Mouse (Mus musculus) heart, adult 2 months (tissue): Measurements from ENCODE around the gene Slc25a38.

Experiments used
- CTCF ChIP-seq: fragments of 200-600 bp; IDR thresholded peaks from 2 replicates; pipeline ENCODE4 v1.8.1; 2022; ENCODE audit warnings: antibody characterized with exemption, mild to moderate bottlenecking, moderate library complexity
- EP300 ChIP-seq: fragments of 200-500 bp; IDR thresholded peaks from 2 replicates; pipeline ENCODE4 v1.6.1; 2011; ENCODE audit warnings: low read depth, low read length, control low read depth; ENCODE audit not compliant: insufficient read depth
- POLR2A ChIP-seq: fragments of 200-500 bp; IDR thresholded peaks from 2 replicates; pipeline ENCODE4 v1.6.1; 2011; ENCODE audit warnings: mild to moderate bottlenecking, low read depth, low read length, control low read depth; ENCODE audit not compliant: insufficient read depth

DNA sequence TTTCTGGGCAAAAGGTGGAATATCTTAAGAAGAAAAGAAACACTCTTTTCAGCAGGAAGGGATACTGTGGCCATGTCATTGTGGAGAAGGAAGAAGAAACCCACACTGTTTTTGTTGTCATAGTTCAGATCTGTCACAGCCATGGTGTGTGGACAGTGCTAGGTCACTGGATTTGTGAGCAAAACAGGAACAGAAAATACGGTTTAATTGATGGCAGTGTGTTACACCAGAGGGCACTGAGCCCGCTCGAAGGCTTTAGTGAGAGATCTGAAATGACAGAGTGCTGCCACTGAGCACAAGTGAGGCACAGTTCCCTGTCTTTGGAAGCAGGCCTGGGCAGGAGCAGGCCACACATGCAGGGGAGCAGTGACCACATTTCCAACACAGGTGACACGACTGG, 8.0 kb downstream of the Slc25a38 start:
- TF ChIP-seq CTCF (no peak), POLR2A (no peak), EP300 (no peak)
